Mouse (Mus musculus) heart, postnatal 10 days (tissue): ENCODE measurements around the gene Arhgap22. TPM values are rescaled to one million over a fixed set of nuclear protein-coding genes. Genes with fewer than 3 reads are reported as not detected.
A peak's percentile ranks its signal among the peaks of the same experiment; 100 is the strongest.

Experiments
- DNase-seq, 2 experiments: peaks; one replicate each; pipeline ENCODE4 v3.0.0; 2021
- intact Hi-C: fragments of 180-260 bp; cut with DNase I; formaldehyde crosslinking; loops from one replicate; pipeline ENCODE4 v1.15.1; 2025
- total RNA-seq, 2 experiments: library from RNA; stranded (reverse); gene quantifications; 2 replicates each; pipeline ENCODE4 v1.2.3; 2021

Arhgap22 gene
- total RNA-seq, 2 experiments from 2014 or later = 1.4 TPM

DNA sequence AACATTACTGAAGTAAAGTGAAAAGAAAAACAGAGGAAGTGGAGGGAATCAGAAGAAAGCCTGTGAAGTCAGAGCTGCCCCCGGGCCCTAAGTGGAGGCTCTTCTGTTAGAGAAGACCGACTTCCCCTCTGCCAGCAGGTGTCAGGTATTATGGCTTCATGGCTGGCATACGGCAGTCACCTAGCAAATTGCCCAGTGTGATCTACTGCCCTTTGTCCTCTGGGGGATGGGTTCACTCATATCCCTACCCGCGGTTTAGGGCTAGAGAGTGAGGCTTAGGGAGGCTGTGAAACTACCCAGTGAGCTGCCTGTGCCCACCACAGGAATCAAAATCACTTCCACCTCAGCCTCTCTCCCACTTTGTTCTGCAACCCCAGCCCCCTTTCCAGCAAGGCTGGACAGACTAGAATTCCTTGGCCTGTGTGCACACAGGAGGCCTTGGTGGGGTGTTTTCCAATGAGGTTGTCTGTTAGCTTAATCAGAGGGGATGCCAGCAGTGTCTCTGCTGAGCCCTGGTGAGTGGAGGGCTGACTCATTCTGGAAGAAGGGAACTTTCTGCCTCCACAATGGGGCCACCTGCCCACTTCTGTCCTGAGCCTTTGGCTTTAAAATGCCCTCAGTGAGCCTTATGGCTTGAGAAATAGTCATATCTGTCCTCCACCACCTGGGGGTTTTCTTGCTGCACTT is 1.4 kb upstream of the Arhgap22 start:
- DNase-seq = no peak
- intact Hi-C loops = loop anchor here (2.0 kb wide), 2 partner anchors 34 to 158 kb away; no protein-coding TSS in a partner anchor

GRCm38 (mm10) chr14:33212958-33213309 is 892 bp upstream of the Arhgap22 start:
- intact Hi-C loops = loop anchor here (1.0 to 2.0 kb wide), 3 partner anchors 34 to 158 kb away; no protein-coding TSS in a partner anchor
- DNase-seq = no peak

DNA sequence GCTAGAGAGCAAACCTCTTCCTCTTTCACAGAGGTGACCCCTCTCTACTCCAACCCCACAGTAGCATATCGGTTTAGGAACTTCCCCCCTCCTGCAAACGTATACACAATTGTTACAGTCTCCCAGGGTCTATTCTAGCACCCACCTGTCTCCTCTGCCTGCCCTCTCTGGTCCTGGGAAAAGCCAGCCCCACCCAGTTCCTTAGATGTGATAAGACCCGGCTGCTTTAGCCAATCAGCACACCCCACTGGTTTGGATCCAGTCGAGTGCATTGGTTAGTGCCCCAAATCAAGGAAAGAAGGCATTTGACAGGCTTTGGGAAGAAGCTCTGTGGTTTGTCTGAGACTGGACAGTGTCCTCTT is 922 bp downstream of the Arhgap22 start:
- DNase-seq = no peak
- intact Hi-C loops = loop anchor here (5.0 kb wide), 1 partner anchor 168 kb away; no protein-coding TSS in a partner anchor

- intact Hi-C loops = loop anchor here (5.0 kb wide), 1 partner anchor 167 kb away; no protein-coding TSS in a partner anchor
- no peak for DNase-seq
Observed at GRCm38 (mm10) chr14:33215163-33215562, 1.3 kb downstream of the Arhgap22 start.

DNA sequence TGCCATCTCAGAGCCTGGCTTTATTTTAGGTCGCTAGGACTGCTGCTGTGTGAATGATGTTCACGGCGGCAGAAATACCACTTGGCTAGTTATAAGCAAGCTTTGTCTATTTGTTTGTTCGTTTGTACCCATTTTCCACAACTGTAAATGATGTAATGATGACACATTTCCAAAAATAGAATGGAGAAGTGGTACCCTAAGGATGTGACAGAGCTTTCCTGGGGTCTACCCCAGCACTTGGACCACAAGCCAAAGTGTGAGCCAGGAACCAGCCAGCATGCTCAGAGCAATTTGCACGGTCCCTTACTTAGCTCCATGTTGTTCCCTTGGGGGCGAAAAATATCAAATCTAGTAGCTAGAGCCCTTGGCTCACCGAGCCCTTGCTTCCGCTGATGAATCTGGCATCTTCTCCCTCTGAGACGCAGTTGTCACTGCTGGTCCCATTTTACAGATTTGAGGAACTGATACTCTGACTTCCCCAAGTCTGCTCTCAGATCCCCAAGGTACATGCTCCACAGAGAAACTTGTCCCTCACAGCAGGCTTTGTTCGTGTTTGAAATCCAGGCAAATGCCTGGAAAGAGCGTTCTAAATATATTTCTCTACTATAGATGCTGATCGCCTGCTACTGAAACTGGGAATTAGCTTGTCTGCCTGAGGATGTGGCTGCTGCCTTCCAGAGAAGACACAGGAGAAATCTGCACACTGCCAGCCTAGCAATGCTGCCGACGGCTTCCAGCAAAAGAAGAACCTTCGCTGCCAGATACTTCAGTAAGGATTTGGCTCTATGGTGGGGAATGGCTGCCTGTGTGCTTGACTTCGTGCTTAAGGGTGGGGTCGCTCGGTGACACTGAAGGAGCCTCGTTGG is 2.8 kb downstream of the Arhgap22 start:
- no peak for DNase-seq

GRCm38 (mm10) chr14:33225235-33225634 is 11.4 kb downstream of the Arhgap22 start:
- intact Hi-C loops = no loop called here
- no peak for DNase-seq

More for the DNA sequence above, 2.8 kb downstream of the Arhgap22 start:
- intact Hi-C loops = loop anchor here (5.0 kb wide), 1 partner anchor 166 kb away; no protein-coding TSS in a partner anchor

- intact Hi-C loops = no loop called here
- DNase-seq = no peak
Observed at GRCm38 (mm10) chr14:33230672-33231071, 16.8 kb downstream of the Arhgap22 start.

DNA sequence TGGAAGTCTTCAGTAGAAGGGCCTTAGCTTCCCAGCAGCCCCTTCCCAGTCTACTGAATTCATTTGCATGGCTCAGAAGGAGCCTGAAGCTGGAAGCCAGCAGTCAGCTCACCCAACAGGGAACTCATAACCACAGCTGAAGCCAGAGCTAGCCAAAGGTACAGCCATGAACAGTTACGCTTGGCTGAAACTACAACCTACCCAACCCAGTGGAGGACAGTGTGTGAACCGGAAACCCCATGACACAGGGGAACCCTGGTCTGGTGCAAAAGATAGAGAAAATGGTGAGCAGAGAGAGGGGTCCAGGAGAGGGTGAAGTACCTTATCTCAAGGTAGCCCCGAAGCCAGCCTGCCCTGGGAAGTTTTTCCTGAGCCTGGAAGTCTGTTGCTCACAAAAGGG is 17.5 kb downstream of the Arhgap22 start:
- no peak for DNase-seq
- intact Hi-C loops = no loop called here

DNA sequence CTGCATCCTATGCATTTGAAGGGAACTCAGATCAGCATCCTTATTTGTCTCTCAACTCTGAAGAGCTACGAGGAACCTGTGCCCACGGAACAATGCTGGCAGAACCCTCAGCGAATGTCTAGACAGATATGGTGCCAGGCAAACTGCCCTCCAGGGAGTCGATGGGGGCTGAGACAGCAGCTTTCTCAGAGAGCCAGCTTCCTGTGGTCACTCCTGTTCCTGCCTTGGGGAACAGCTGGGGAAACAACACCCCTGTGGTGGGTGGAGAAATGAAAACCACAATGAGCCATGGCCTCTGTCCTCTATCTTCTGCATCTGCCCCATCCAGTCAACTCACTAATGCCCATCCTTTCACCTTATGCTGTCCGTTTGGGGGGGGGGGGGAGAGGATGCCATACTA is 18.2 kb downstream of the Arhgap22 start:
- intact Hi-C loops = no loop called here
- DNase-seq = peak in 1 of 2 experiments; percentile 28

DNA sequence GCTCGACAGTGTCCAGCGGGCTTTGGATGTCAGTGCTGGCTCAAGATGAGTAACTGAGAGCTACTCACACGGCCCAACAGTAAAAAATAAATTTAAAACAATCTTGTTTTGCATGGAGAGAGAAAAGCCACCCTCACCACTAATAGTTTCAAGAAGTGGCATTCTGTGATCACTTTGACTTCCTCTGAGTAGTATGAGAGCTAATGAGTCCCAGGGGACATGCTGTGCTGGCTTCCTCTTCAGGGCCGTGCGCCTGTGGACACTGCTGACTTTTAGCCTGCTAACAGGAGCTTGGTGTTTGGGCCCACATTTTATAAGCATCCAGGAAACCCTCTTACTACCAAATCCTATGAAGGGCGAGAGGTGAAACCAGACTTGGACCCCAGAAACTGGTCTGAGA is 21.8 kb downstream of the Arhgap22 start:
- intact Hi-C loops = no loop called here
- DNase-seq = no peak

GRCm38 (mm10) chr14:33240400-33240799 is 26.6 kb downstream of the Arhgap22 start:
- no peak for DNase-seq
- intact Hi-C loops = no loop called here

DNA sequence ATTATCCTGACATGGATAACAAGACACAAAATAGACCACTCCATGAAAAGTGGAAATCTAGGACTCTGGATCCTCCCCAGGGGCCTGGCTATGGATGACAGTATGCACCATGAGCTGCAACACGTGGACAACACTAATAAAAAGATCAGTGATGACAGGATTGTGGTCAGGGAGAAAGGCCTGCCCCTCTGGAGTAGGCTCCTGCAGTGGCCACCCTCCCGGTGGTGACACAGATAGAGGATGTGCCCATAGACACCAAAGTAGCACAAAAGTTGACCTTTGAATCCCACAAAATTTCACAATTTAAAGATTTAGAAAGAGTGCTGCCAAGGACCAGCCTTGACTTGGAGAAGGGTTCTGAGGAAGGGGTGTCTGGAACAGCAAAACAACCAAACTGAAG is 29.4 kb downstream of the Arhgap22 start:
- intact Hi-C loops = no loop called here
- no peak for DNase-seq

DNA sequence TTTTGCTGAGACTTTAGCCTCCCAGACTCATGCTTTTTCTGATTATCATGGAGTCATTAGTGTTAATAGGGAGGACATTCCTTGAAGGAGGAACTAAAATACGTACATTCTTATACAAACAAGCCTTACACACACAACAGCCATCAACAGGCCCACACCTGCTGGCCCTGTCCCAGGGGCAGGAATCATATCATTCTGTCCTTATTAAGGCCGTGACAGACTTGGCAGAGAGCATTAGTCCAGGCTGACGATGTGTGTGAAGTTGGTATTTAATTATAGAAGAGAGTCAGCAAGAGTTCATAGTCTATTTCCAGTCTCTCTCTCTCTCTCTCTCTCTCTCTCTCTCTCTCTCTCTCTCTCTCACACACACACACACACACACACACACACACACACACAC is 30.7 kb downstream of the Arhgap22 start:
- intact Hi-C loops = no loop called here
- DNase-seq = peak; percentile 60 to 67

DNA sequence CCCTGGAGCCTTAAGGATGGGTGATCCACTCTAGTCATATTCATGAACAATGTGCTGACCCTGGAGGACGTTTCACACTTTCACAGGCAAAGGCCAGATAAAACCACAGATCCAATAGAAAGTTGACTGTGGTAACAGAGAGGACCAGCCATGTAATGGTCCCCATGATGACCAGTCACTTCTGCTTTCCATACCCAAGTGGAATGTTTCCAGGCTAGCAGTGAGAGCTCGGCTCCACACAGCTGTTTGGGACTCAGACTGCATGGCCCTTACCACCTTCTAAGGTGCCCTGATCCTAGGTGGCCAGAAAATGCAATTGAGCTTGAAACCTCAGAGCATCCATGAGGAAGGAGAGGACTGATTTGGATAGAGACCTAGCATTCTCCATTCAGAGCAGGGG is 31.1 kb downstream of the Arhgap22 start:
- intact Hi-C loops = no loop called here
- peak; percentile 16 to 33 for DNase-seq

GRCm38 (mm10) chr14:33246476-33246875 is 32.6 kb downstream of the Arhgap22 start:
- peak; percentile 58 to 77 for DNase-seq
- intact Hi-C loops = loop anchor here (2.0 kb wide), 1 partner anchor 34 kb away; no protein-coding TSS in a partner anchor

DNA sequence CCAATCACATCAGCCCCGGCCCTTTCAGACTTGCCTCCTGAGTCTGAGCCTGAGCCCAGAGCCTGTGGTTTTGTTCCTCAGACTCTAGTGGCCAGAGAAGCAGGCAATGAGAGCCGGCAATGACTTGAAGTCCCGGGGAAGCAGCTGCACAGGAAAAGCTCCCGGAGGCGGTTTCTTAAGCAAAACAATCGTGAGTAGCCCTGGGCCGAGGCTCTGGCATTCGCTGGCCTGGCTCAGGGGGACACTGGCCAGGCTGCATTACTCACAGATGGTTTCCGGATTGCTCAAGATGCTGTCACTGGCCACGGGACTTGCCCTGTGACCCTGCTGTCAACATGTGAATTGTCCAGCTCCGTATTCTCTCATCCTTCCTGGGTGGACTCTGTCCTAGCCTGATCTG is 33.8 kb downstream of the Arhgap22 start:
- DNase-seq = peak; percentile 78 to 80
- intact Hi-C loops = loop anchor here (2.0 kb wide), 1 partner anchor 35 kb away; no protein-coding TSS in a partner anchor

DNA sequence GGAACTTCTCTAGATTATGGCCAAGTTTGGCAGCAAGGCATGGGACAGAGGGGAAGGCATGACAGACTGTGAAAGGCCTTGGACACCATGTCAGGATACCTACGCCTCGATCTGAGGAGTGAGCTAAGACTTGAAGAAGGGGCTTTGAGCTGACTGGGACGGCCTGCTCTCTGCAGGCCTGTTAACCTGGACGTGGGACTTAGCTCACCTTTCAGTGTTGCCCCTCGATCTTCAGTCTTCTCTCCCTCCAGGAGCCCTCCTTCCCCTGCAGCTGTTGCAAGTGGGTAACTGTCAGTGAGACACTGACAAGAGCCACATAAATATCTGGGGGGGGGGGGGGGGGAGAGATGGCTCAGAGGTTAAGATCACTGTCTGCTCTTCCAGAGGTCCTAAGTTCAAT is 34.9 kb downstream of the Arhgap22 start:
- DNase-seq = no peak
- intact Hi-C loops = no loop called here

DNA sequence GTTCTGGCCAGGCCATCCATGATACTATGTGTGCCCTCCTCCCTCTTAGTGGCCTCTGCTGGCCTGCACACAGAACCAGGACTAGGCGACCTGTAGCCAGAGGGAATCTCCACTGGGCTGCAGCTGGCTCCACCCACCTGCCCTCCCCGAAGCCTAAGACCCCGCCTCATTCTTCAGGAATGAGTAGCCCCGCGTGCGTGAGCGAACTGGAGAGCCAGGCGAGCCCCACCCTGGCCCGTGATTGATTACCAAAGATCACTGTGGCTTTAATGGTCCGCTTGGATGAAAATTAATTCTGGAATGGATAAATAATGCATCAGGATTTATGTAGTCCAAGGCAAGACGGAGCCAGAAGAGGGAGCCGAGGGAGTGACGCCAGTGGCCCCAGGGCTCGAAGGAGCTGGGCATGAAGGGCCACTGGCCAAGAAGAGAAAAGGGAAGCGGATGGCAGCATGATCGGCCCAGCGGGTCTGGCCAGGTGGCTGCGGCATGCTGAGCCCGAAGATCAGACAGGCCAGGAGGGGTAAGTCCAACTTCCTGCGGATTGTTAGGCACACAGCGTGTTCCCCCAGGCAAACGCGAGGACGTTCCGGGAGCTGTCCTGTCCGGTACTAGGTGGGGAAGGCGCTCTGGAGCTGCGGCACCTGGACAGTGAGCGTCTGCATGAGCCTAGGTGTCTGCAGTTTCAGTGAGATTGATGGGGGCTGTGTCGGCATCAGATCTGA is 36.6 kb downstream of the Arhgap22 start:
- DNase-seq = peak in 1 of 2 experiments; percentile 20
- intact Hi-C loops = no loop called here

GRCm38 (mm10) chr14:33250956-33251745 is 37.3 kb downstream of the Arhgap22 start:
- intact Hi-C loops = no loop called here
- no peak for DNase-seq

DNA sequence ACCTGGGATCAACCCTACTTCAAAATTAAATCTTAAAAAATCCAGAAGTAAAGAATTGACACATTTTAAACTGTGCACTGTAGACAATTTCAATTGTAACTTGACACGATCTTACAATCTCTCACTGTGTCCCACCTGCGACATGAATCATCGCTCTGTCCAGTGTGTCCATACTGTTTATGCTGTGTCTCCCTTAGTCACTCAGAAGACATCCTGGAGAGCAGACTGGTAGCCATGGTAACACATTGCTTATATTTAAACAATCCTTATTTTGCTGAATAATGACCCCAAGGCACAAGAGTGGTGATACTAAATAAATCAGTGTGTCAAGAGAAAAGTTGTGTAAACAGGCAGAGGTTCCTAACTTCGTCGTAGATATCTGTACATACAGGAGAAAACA is 44.4 kb downstream of the Arhgap22 start:
- DNase-seq = no peak
- intact Hi-C loops = no loop called here
